Comparison of ENCODE assay signal across 14 mouse cellular contexts in the genomic region with DNA sequence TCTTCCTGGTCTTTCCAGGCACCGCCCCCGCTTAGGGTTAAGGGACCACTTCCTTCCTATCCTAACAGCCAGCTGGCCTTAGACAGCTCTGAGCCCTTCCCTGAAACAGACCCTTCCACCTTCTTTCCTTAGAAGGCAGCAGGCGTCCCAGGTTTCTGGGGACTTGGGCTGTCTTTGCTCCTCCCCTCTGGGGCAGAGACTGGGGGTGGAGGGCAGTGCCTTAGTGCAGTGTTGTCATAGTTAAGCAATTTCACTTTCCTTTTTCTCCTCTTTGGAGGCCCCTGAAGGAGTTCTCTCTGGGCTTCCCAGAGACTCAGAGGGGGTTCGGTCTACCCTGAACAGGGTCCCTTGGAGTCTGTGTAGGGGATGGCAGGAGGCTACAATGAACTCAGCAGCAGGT. TPM values are rescaled to one million over a fixed set of nuclear protein-coding genes. Genes with fewer than 3 reads are reported as not detected.
DNase-seq lines count a peak whose midpoint lies in the region; ATAC-seq and TF ChIP-seq lines count a peak whose summit lies in the region.
"Not testable (repeated sequence)": the region's sequence is repeated elsewhere in the genome, so short reads cannot be mapped to it uniquely, and the experiment has no call there.
"Had no signal": no experiment of that assay in that cellular context is flagged by ENCODE, and none has a peak within 500 bp of the region (broad histone marks: within the 10 kb centered on the region; RNA-seq: fewer than 3 reads in every experiment).

No protein-coding gene starts in this region.

- DNase-seq in CH12.LX (ENCODE audit: extremely low read depth): peak; percentile 66
- peak; percentile 63 to 69 for DNase-seq in heart, adult 9 months (ENCODE audit: low spot score in 2 of 2)
- peak in 1 of 3 experiments; percentile 0 for DNase-seq in liver, embryonic 14.5 days (ENCODE audit: low read depth in 3 of 3, low spot score in 3 of 3)
- DNase-seq in lung, postnatal 4 days: peak; percentile 55 to 56
- peak; percentile 45 to 59 for DNase-seq in spleen, postnatal 10 days (ENCODE audit: low spot score in 2 of 2)
- DNase-seq in thymus, postnatal 4 days: peak; percentile 39

- TF ChIP-seq CTCF in CH12.LX (conservative IDR thresholded peaks at IDR 0.05 in 1 of 2, IDR thresholded peaks at IDR 0.05 in 1 of 2; ENCODE audit: low read depth in 2 of 2, low read length in 2 of 2); bone marrow, adult 2 months (IDR thresholded peaks at IDR 0.05; ENCODE audit: control insufficient read depth, insufficient read depth, low read length); liver, embryonic 14.5 days (IDR thresholded peaks at IDR 0.05; ENCODE audit: low read depth): not testable (repeated sequence)

- TF ChIP-seq POLR2A in CH12.LX (IDR thresholded peaks at IDR 0.05; ENCODE audit: low read depth, low read length); bone marrow, adult 2 months (IDR thresholded peaks at IDR 0.05; ENCODE audit: borderline replicate concordance, control insufficient read depth, low read depth, low read length): not testable (repeated sequence)

- 32% methylated on average over 4 of the region's 4 CpGs for WGBS in bone marrow, adult 2 months
- 64% methylated on average over 4 of the region's 4 CpGs for WGBS in intestine, embryonic 16.5 days
- WGBS in liver, embryonic 14.5 days (ENCODE audit: insufficient replicate concordance): 44% methylated on average over 4 of the region's 4 CpGs

- H3K4me2 ChIP-seq in CH12.LX (ENCODE audit: insufficient read depth, low read depth, poor library complexity, severe bottlenecking): peak overlapping the region; percentile 49
- 0 out of 2 replicates have a peak overlapping the region, but pooled peaks have one; percentile 27 for H3K4me2 ChIP-seq in intestine, embryonic 16.5 days (ENCODE audit: low read depth, low read length)
- H3K4me2 ChIP-seq in liver, embryonic 14.5 days (ENCODE audit: low read depth): peak overlapping the region; percentile 42

- H3K9ac ChIP-seq in CH12.LX (ENCODE audit: insufficient read depth, low read depth): peak overlapping the region; percentile 93
- not testable (repeated sequence) for H3K9ac ChIP-seq in intestine, embryonic 16.5 days (ENCODE audit: low read depth, low read length); liver, embryonic 14.5 days (replicated peaks)

- ATAC-seq in intestine, embryonic 16.5 days; liver, embryonic 14.5 days (ENCODE audit: insufficient read depth): not testable (repeated sequence)

- H3K79me2 ChIP-seq in CH12.LX (replicated peaks; ENCODE audit: control insufficient read depth, extremely low read depth, insufficient read depth, poor library complexity, severe bottlenecking): not testable (repeated sequence)

- not testable (repeated sequence) for TF ChIP-seq EP300 in CH12.LX (IDR thresholded peaks at IDR 0.05; ENCODE audit: low read length); liver, embryonic 14.5 days (IDR thresholded peaks at IDR 0.05; ENCODE audit: low read depth)

- peak overlapping the region; percentile 45 to 66 (median 56) for H3K4me3 ChIP-seq in CH12.LX (replicated peaks in 1 of 3; ENCODE audit: low read depth in 2 of 3, low read length in 2 of 3, poor library complexity in 1 of 3)
- peak overlapping the region; percentile 55 for H3K4me3 ChIP-seq in bone marrow, adult 2 months (replicated peaks; ENCODE audit: control insufficient read depth, low read depth, low read length)
- H3K4me3 ChIP-seq in intestine, embryonic 16.5 days (ENCODE audit: low read length): peak overlapping the region; percentile 9; the same call in 1 of the 2 replicates
- not testable (repeated sequence) for H3K4me3 ChIP-seq in liver, embryonic 14.5 days (ENCODE audit: insufficient read depth in 1 of 2, low read depth in 2 of 2, low read length in 2 of 2)

- not testable (repeated sequence) for H3K27me3 ChIP-seq in CH12.LX (replicated peaks); intestine, embryonic 16.5 days (replicated peaks; ENCODE audit: control insufficient read depth, insufficient read depth, low read length); liver, embryonic 14.5 days (ENCODE audit: control insufficient read depth, insufficient read depth, low read length)

- H3K9me3 ChIP-seq in CH12.LX (replicated peaks; ENCODE audit: low read length); intestine, embryonic 16.5 days (ENCODE audit: control insufficient read depth, low read length); liver, embryonic 14.5 days (ENCODE audit: control insufficient read depth, low read length): not testable (repeated sequence)

- not testable (repeated sequence) for H3K4me1 ChIP-seq in CH12.LX (ENCODE audit: control insufficient read depth in 1 of 2, insufficient read depth in 2 of 2); bone marrow, adult 2 months (ENCODE audit: control insufficient read depth, insufficient read depth, low read length); intestine, embryonic 16.5 days (ENCODE audit: control insufficient read depth, insufficient read depth, low read length); liver, embryonic 14.5 days (replicated peaks; ENCODE audit: control insufficient read depth in 2 of 2, insufficient read depth in 2 of 2, low read length in 1 of 2)

- not testable (repeated sequence) for TF ChIP-seq RAD21 in CH12.LX (IDR thresholded peaks at IDR 0.05; ENCODE audit: low read depth, low read length)

- in situ Hi-C loops in CH12.LX (cut with MboI; ENCODE audit: low pct_ligation_motif_present, low pct_unique_long_range_greater_than_20kb, low sequenced_read_pairs): not testable (repeated sequence)

- dilution Hi-C loops in CH12.LX (cut with MboI; ENCODE audit: extremely low pct_ligation_motif_present, extremely low pct_unique_long_range_greater_than_20kb, low sequenced_read_pairs): not testable (repeated sequence)

- H3K36me3 ChIP-seq in CH12.LX (replicated peaks in 1 of 2; ENCODE audit: control insufficient read depth in 1 of 2, insufficient read depth in 1 of 2, low read length in 1 of 2); intestine, embryonic 16.5 days (ENCODE audit: control insufficient read depth, insufficient read depth, low read length); liver, embryonic 14.5 days (replicated peaks; ENCODE audit: control insufficient read depth, insufficient read depth, low read depth): not testable (repeated sequence)

- H3K27ac ChIP-seq in CH12.LX (ENCODE audit: insufficient read depth, low read depth): peak overlapping the region; percentile 76
- peak overlapping the region; percentile 73 for H3K27ac ChIP-seq in bone marrow, adult 2 months (ENCODE audit: control insufficient read depth, insufficient read depth, low read depth, low read length, poor library complexity)
- not testable (repeated sequence) for H3K27ac ChIP-seq in intestine, embryonic 16.5 days (ENCODE audit: low read length); liver, embryonic 14.5 days

TF ChIP-seq in CH12.LX, 34 proteins besides CTCF, POLR2A, EP300 and RAD21 (continues in another document):
- TF ChIP-seq TCF12 (IDR thresholded peaks at IDR 0.05; ENCODE audit: low read depth, low read length) (0 out of 2 replicates have a peak, but pooled peaks have one; percentile 19), NELFE (IDR thresholded peaks at IDR 0.05; ENCODE audit: low read depth, low read length) (peak; percentile 38; the same call in 1 of the 2 replicates), ZMIZ1 (IDR thresholded peaks at IDR 0.05; ENCODE audit: low read depth, low read length) (peak; percentile 76), SIN3A (IDR thresholded peaks at IDR 0.05; ENCODE audit: low read length) (peak; percentile 63), MEF2A (IDR thresholded peaks at IDR 0.05; ENCODE audit: borderline replicate concordance, low read depth, low read length) (peak; percentile 15; the same call in 1 of the 2 replicates)

RNA-seq across cellular contexts. Expression of a gene that starts 0.6 kb away (rescaled TPM):
- total RNA-seq in CH12.LX (2012; rRNA removed): 116 and 127 TPM in 2 replicates
- 197 and 211 TPM in 2 replicates for total RNA-seq in CH12.LX (2014; rRNA removed)
- 241 and 256 TPM in 2 replicates for polyA plus RNA-seq in CH12.LX (2012; ENCODE audit: insufficient read length, low read depth)
- 54.4 and 87.5 TPM in 2 replicates for polyA plus RNA-seq in bone marrow, adult 2 months (2011; ENCODE audit: insufficient read depth, insufficient read length, low replicate concordance, missing spikeins)
- polyA plus RNA-seq in intestine, embryonic 16.5 days (2015; fragmentation: Nextera tagmentation; extraction: Ambion mirVana): 1.3 and 1.4 TPM in 2 replicates
- 2.4 and 3.0 TPM in 2 replicates for polyA plus RNA-seq in liver, embryonic 14.5 days (2012; rRNA removed)
- 3.2 and 3.7 TPM in 2 replicates for polyA plus RNA-seq in liver, embryonic 14.5 days (2014; fragmentation: Nextera tagmentation; extraction: Ambion mirVana)

RNA-seq across cellular contexts. Expression of a gene that starts 2.2 kb away (rescaled TPM):
- total RNA-seq in CH12.LX (2012; rRNA removed) (61.7 and 62.8 TPM in 2 replicates), CH12.LX (2014; rRNA removed) (72.0 and 77.8 TPM in 2 replicates)
- 169 and 175 TPM in 2 replicates for polyA plus RNA-seq in CH12.LX (2012; ENCODE audit: insufficient read length, low read depth)
- 41.5 and 75.9 TPM in 2 replicates for polyA plus RNA-seq in bone marrow, adult 2 months (2011; ENCODE audit: insufficient read depth, insufficient read length, low replicate concordance, missing spikeins)
- polyA plus RNA-seq in intestine, embryonic 16.5 days (2015; fragmentation: Nextera tagmentation; extraction: Ambion mirVana): 1.8 and 2.6 TPM in 2 replicates
- polyA plus RNA-seq in liver, embryonic 14.5 days (2012; rRNA removed): 4.2 and 5.3 TPM in 2 replicates
- 3.2 and 3.5 TPM in 2 replicates for polyA plus RNA-seq in liver, embryonic 14.5 days (2014; fragmentation: Nextera tagmentation; extraction: Ambion mirVana)

RNA-seq across cellular contexts. Expression of a gene that starts 25.3 kb away (rescaled TPM):
- total RNA-seq in CH12.LX (2012; rRNA removed) (9.1 and 10.4 TPM in 2 replicates), CH12.LX (2014; rRNA removed) (not detected in 2 replicates)
- polyA plus RNA-seq in CH12.LX (2012; ENCODE audit: insufficient read length, low read depth): 69.3 and 72.5 TPM in 2 replicates
- polyA plus RNA-seq in bone marrow, adult 2 months (2011; ENCODE audit: insufficient read depth, insufficient read length, low replicate concordance, missing spikeins): 2.4 TPM in 1 of 2 replicates, not detected in the other
- not detected in 2 replicates for polyA plus RNA-seq in intestine, embryonic 16.5 days (2015; fragmentation: Nextera tagmentation; extraction: Ambion mirVana)
- not detected in 2 replicates for polyA plus RNA-seq in liver, embryonic 14.5 days (2012; rRNA removed)
- polyA plus RNA-seq in liver, embryonic 14.5 days (2014; fragmentation: Nextera tagmentation; extraction: Ambion mirVana): 0.56 TPM in 1 of 2 replicates, not detected in the other
- total RNA-seq: adrenal gland, postnatal 25 days; forebrain, postnatal 0 days; layer of hippocampus, postnatal 36 days had no signal
- polyA plus RNA-seq: forebrain, postnatal 0 days; gonadal fat pad, adult 2 months; hindbrain, embryonic 14.5 days; limb, embryonic 11.5 days had no signal

RNA-seq across cellular contexts. Expression of a gene that starts 49.0 kb away (rescaled TPM):
- total RNA-seq in CH12.LX (2012; rRNA removed) (21.1 and 24.7 TPM in 2 replicates), CH12.LX (2014; rRNA removed) (64.6 and 74.0 TPM in 2 replicates)
- 54.1 and 59.5 TPM in 2 replicates for polyA plus RNA-seq in CH12.LX (2012; ENCODE audit: insufficient read length, low read depth)
- 107 and 147 TPM in 2 replicates for polyA plus RNA-seq in bone marrow, adult 2 months (2011; ENCODE audit: insufficient read depth, insufficient read length, low replicate concordance, missing spikeins)
- 3.0 and 3.7 TPM in 2 replicates for polyA plus RNA-seq in intestine, embryonic 16.5 days (2015; fragmentation: Nextera tagmentation; extraction: Ambion mirVana)
- 1.0 and 2.0 TPM in 2 replicates for polyA plus RNA-seq in liver, embryonic 14.5 days (2012; rRNA removed)
- 2.6 and 3.2 TPM in 2 replicates for polyA plus RNA-seq in liver, embryonic 14.5 days (2014; fragmentation: Nextera tagmentation; extraction: Ambion mirVana)

Comparison
In these comparisons a context has a peak if more than half of its experiments do, and no peak if none do; other contexts are left out.
1. RNA of a gene that starts 0.6 kb away (polyA plus RNA-seq): 241 to 256 TPM in CH12.LX and 54.4 to 87.5 TPM in bone marrow, adult 2 months; 2.4 to 3.7 TPM in liver, embryonic 14.5 days and 1.3 to 1.4 TPM in intestine, embryonic 16.5 days; every median in the first group is over 10 times any median in the second.
2. RNA of a gene that starts 25.3 kb away (polyA plus RNA-seq): 69.3 to 72.5 TPM in CH12.LX; 0.56 TPM in liver, embryonic 14.5 days, 2.4 TPM in bone marrow, adult 2 months and not detected in intestine, embryonic 16.5 days; every median in the first group is over 10 times any median in the second.
3. Peak in every context shown above with its lines, with median percentiles within 50 percentile points of each other: H3K4me2 ChIP-seq.